Mouse (Mus musculus) spleen, adult 2 months (tissue): ENCODE results near the gene Cd276.

ENCODE experiments used
- CTCF ChIP-seq: fragments of 200-500 bp; IDR thresholded peaks from 2 replicates; pipeline ENCODE4 v1.5.1; 2011; ENCODE audit warnings: mild to moderate bottlenecking, inconsistent platforms; ENCODE audit not compliant: insufficient read depth, insufficient read length, insufficient replicate concordance; ENCODE audit errors: extremely low read depth
- POLR2A ChIP-seq: fragments of 200-500 bp; IDR thresholded peaks from 2 replicates; pipeline ENCODE4 v1.6.1; 2011; ENCODE audit warnings: low read depth, low read length, inconsistent platforms

- TF ChIP-seq CTCF (no peak), POLR2A (no peak)
Observed at GRCm38 (mm10) chr9:58549694-58550093, 5.5 kb downstream of the Cd276 start.
